Mouse (Mus musculus) MEL (cell line): Measurements from ENCODE around the gene Pgpep1l. TPM values are rescaled to one million over a fixed set of nuclear protein-coding genes. Genes with fewer than 3 reads are reported as not detected.
A peak's percentile ranks its signal among the peaks of the same experiment; 100 is the strongest.

Experiments
- DNase-seq: peaks from one replicate; pipeline ENCODE4 v3.0.0; 2011; ENCODE audit warnings: low read depth, low spot score
- H3K27ac ChIP-seq: 2 replicates; pipeline ENCODE4 v1.5.1; 2012; ENCODE audit warnings: low read depth, mild to moderate bottlenecking, control low read depth, low read length, moderate library complexity; ENCODE audit not compliant: control insufficient read depth
- H3K27me3 ChIP-seq, 2 experiments: fragments of 150-350 bp in 1 of 2; sonication (generic) in 1 of 2; 2 replicates each; pipeline ENCODE4 v1.6.1; 2012; ENCODE audit warnings: low read length in 2 of 2, mild to moderate bottlenecking in 2 of 2, improper control_type of control experiment in 1 of 2, moderate library complexity in 1 of 2; ENCODE audit not compliant: insufficient read depth in 2 of 2, control insufficient read depth in 1 of 2
- H3K36me3 ChIP-seq, 2 experiments: 2 replicates each; pipeline ENCODE4 v1.6.1; 2012 to 2014; ENCODE audit warnings: low read length in 2 of 2, improper control_type of control experiment in 1 of 2, inconsistent platforms in 1 of 2, mild to moderate bottlenecking in 1 of 2; ENCODE audit not compliant: insufficient read depth in 2 of 2, control insufficient read depth in 1 of 2
- H3K4me1 ChIP-seq, 2 experiments: fragments of 150-350 bp in 1 of 2; sonication (generic) in 1 of 2; 2 replicates each; pipeline ENCODE4 v1.6.1; 2012; ENCODE audit warnings: low read length in 2 of 2, improper control_type of control experiment in 1 of 2, mild to moderate bottlenecking in 1 of 2; ENCODE audit not compliant: insufficient read depth in 2 of 2, control insufficient read depth in 1 of 2
- H3K4me3 ChIP-seq, 2 experiments: fragments of 150-350 bp in 1 of 2; sonication (generic) in 1 of 2; 2 replicates each; pipeline ENCODE4 v1.5.1; 2012; ENCODE audit warnings: low read depth in 2 of 2, low read length in 2 of 2, mild to moderate bottlenecking in 2 of 2, moderate library complexity in 2 of 2, control low read depth in 1 of 2, improper control_type of control experiment in 1 of 2; ENCODE audit not compliant: control insufficient read depth in 1 of 2, insufficient read depth in 1 of 2
- H3K79me2 ChIP-seq: 2 replicates; pipeline ENCODE4 v1.6.1; 2012; ENCODE audit warnings: mild to moderate bottlenecking, low read length, moderate library complexity; ENCODE audit not compliant: control insufficient read depth, poor library complexity, insufficient read depth
- H3K9ac ChIP-seq: 2 replicates; pipeline ENCODE4 v1.6.1; 2012; ENCODE audit warnings: low read depth, mild to moderate bottlenecking, control low read depth, low read length, moderate library complexity; ENCODE audit not compliant: control insufficient read depth, poor library complexity, severe bottlenecking
- H3K9me3 ChIP-seq: fragments of 150-350 bp; sonication (generic); replicated peaks from 2 replicates; pipeline ENCODE4 v1.6.1; 2012; ENCODE audit warnings: mild to moderate bottlenecking, low read length, improper control_type of control experiment, moderate library complexity; ENCODE audit not compliant: insufficient read depth
- BHLHE40 ChIP-seq: IDR thresholded peaks from 2 replicates; pipeline ENCODE4 v1.6.1; 2012; ENCODE audit warnings: low read depth, mild to moderate bottlenecking, inconsistent platforms, low read length, improper control_type of control experiment, borderline replicate concordance
- CHD1 ChIP-seq: IDR thresholded peaks from 2 replicates; pipeline ENCODE4 v1.6.1; 2012; ENCODE audit warnings: low read depth, mild to moderate bottlenecking, inconsistent platforms, low read length, improper control_type of control experiment
- CHD2 ChIP-seq: IDR thresholded peaks from 2 replicates; pipeline ENCODE4 v1.6.1; 2011; ENCODE audit warnings: low read length, improper control_type of control experiment
- CTCF ChIP-seq, 3 experiments: IDR thresholded peaks in 2 of 3; conservative IDR thresholded peaks in 1 of 3; 2 replicates each; pipeline ENCODE4 v1.5.1; 2011 to 2012; ENCODE audit warnings: low read length in 3 of 3, low read depth in 2 of 3, mild to moderate bottlenecking in 2 of 3, improper control_type of control experiment in 1 of 3, inconsistent platforms in 1 of 3, mixed read lengths in 1 of 3, moderate library complexity in 1 of 3; ENCODE audit not compliant: control insufficient read depth in 1 of 3, insufficient read depth in 1 of 3, poor library complexity in 1 of 3, severe bottlenecking in 1 of 3
- E2F4 ChIP-seq: IDR thresholded peaks from 2 replicates; pipeline ENCODE4 v1.6.1; 2011; ENCODE audit warnings: low read depth, low read length, improper control_type of control experiment, borderline replicate concordance
- ELF1 ChIP-seq: IDR thresholded peaks from 2 replicates; pipeline ENCODE4 v1.6.1; 2014; ENCODE audit warnings: low read depth, mild to moderate bottlenecking, inconsistent platforms, low read length, improper control_type of control experiment, moderate library complexity
- EP300 ChIP-seq, 2 experiments: IDR thresholded peaks; 2 replicates each; pipeline ENCODE4 v1.6.1; 2011; ENCODE audit warnings: improper control_type of control experiment in 2 of 2, low read length in 2 of 2, low read depth in 1 of 2, mild to moderate bottlenecking in 1 of 2
- ETS1 ChIP-seq: IDR thresholded peaks from 2 replicates; pipeline ENCODE4 v1.6.1; 2012; ENCODE audit warnings: low read depth, mild to moderate bottlenecking, inconsistent platforms, low read length, improper control_type of control experiment, moderate library complexity
- GABPA ChIP-seq: IDR thresholded peaks from 2 replicates; pipeline ENCODE4 v1.6.1; 2012; ENCODE audit warnings: low read depth, mild to moderate bottlenecking, inconsistent platforms, low read length, improper control_type of control experiment, moderate library complexity
- GATA1 ChIP-seq: IDR thresholded peaks from 2 replicates; pipeline ENCODE4 v1.6.1; 2011; ENCODE audit warnings: low read depth, low read length, improper control_type of control experiment
- HCFC1 ChIP-seq: IDR thresholded peaks from 2 replicates; pipeline ENCODE4 v1.6.1; 2012; ENCODE audit warnings: low read depth, mild to moderate bottlenecking, inconsistent platforms, low read length, improper control_type of control experiment, moderate library complexity
- JUND ChIP-seq: IDR thresholded peaks from 2 replicates; pipeline ENCODE4 v1.6.1; 2011; ENCODE audit warnings: low read depth, mild to moderate bottlenecking, improper control_type of control experiment, low read length
- KAT2A ChIP-seq: conservative IDR thresholded peaks from 2 replicates; pipeline ENCODE4 v1.6.1; 2012; ENCODE audit warnings: low read depth, low read length, improper control_type of control experiment, inconsistent platforms
- MAFK ChIP-seq: IDR thresholded peaks from 2 replicates; pipeline ENCODE4 v1.6.1; 2011; ENCODE audit warnings: low read depth, mild to moderate bottlenecking, low read length, improper control_type of control experiment, borderline replicate concordance
- MAX ChIP-seq: IDR thresholded peaks from 2 replicates; pipeline ENCODE4 v1.6.1; 2011; ENCODE audit warnings: low read length, improper control_type of control experiment
- MAZ ChIP-seq: IDR thresholded peaks from 2 replicates; pipeline ENCODE4 v1.6.1; 2012; ENCODE audit warnings: low read depth, mild to moderate bottlenecking, inconsistent platforms, low read length, improper control_type of control experiment
- MEF2A ChIP-seq: IDR thresholded peaks from 2 replicates; pipeline ENCODE4 v1.6.1; 2014; ENCODE audit warnings: low read depth, mild to moderate bottlenecking, inconsistent platforms, low read length, improper control_type of control experiment; ENCODE audit not compliant: poor library complexity, insufficient replicate concordance, severe bottlenecking; ENCODE audit errors: extremely low read depth
- MXI1 ChIP-seq: IDR thresholded peaks from 2 replicates; pipeline ENCODE4 v1.6.1; 2011; ENCODE audit warnings: mild to moderate bottlenecking, low read depth, low read length, improper control_type of control experiment
- MYB ChIP-seq: IDR thresholded peaks from 2 replicates; pipeline ENCODE4 v1.6.1; 2011; ENCODE audit warnings: mild to moderate bottlenecking, low read depth, low read length, improper control_type of control experiment
- MYC ChIP-seq: IDR thresholded peaks from 2 replicates; pipeline ENCODE4 v1.6.1; 2011; ENCODE audit warnings: low read depth, mild to moderate bottlenecking, low read length, improper control_type of control experiment, moderate library complexity
- NELFE ChIP-seq: IDR thresholded peaks from 2 replicates; pipeline ENCODE4 v1.6.1; 2011; ENCODE audit warnings: low read depth, low read length, improper control_type of control experiment
- NRF1 ChIP-seq: IDR thresholded peaks from 2 replicates; pipeline ENCODE4 v1.6.1; 2014; ENCODE audit warnings: low read depth, mild to moderate bottlenecking, inconsistent platforms, low read length, improper control_type of control experiment, moderate library complexity; ENCODE audit not compliant: poor library complexity, insufficient read depth, severe bottlenecking
- POLR2A ChIP-seq, 2 experiments: IDR thresholded peaks; 2 replicates each; pipeline ENCODE4 v1.6.1; 2011 to 2012; ENCODE audit warnings: low read length in 2 of 2, mild to moderate bottlenecking in 2 of 2, control low read depth in 1 of 2, improper control_type of control experiment in 1 of 2, low read depth in 1 of 2, moderate library complexity in 1 of 2; ENCODE audit not compliant: control insufficient read depth in 1 of 2, insufficient read depth in 1 of 2, poor library complexity in 1 of 2
- POLR2AphosphoS2 ChIP-seq: IDR thresholded peaks from 2 replicates; pipeline ENCODE4 v1.6.1; 2011; ENCODE audit warnings: low read length, improper control_type of control experiment
- POLR2AphosphoS5 ChIP-seq: IDR thresholded peaks from 2 replicates; pipeline ENCODE4 v1.6.1; 2012; ENCODE audit warnings: low read depth, borderline replicate concordance, mild to moderate bottlenecking, inconsistent platforms, low read length, moderate library complexity, mixed read lengths
- RAD21 ChIP-seq: IDR thresholded peaks from 2 replicates; pipeline ENCODE4 v1.6.1; 2011; ENCODE audit warnings: mild to moderate bottlenecking, low read depth, low read length, improper control_type of control experiment
- RCOR1 ChIP-seq: IDR thresholded peaks from 2 replicates; pipeline ENCODE4 v1.6.1; 2012; ENCODE audit warnings: low read depth, mild to moderate bottlenecking, inconsistent platforms, low read length, improper control_type of control experiment
- SIN3A ChIP-seq: IDR thresholded peaks from 2 replicates; pipeline ENCODE4 v1.6.1; 2012; ENCODE audit warnings: low read length, improper control_type of control experiment, inconsistent platforms
- SMC3 ChIP-seq: IDR thresholded peaks from 2 replicates; pipeline ENCODE4 v1.6.1; 2011; ENCODE audit warnings: low read depth, low read length, improper control_type of control experiment
- TAL1 ChIP-seq: IDR thresholded peaks from 2 replicates; pipeline ENCODE4 v1.6.1; 2012; ENCODE audit warnings: mild to moderate bottlenecking, inconsistent platforms, low read length, moderate library complexity, mixed read lengths
- TBP ChIP-seq: IDR thresholded peaks from 2 replicates; pipeline ENCODE4 v1.8.0; 2011; ENCODE audit warnings: low read depth, low read length, improper control_type of control experiment
- TCF12 ChIP-seq: IDR thresholded peaks from 2 replicates; pipeline ENCODE4 v1.6.1; 2014; ENCODE audit warnings: low read depth, mild to moderate bottlenecking, inconsistent platforms, low read length, improper control_type of control experiment, moderate library complexity
- UBTF ChIP-seq: IDR thresholded peaks from 2 replicates; pipeline ENCODE4 v1.6.1; 2012; ENCODE audit warnings: low read depth, mild to moderate bottlenecking, inconsistent platforms, low read length, improper control_type of control experiment, moderate library complexity, borderline replicate concordance; ENCODE audit not compliant: insufficient read depth
- USF1 ChIP-seq: IDR thresholded peaks from 2 replicates; pipeline ENCODE4 v1.6.1; 2014; ENCODE audit warnings: low read depth, mild to moderate bottlenecking, inconsistent platforms, low read length, improper control_type of control experiment, moderate library complexity
- USF2 ChIP-seq, 2 experiments: IDR thresholded peaks; 2 replicates each; pipeline ENCODE4 v1.6.1; 2011 to 2012; ENCODE audit warnings: improper control_type of control experiment in 2 of 2, low read length in 2 of 2, borderline replicate concordance in 1 of 2, inconsistent platforms in 1 of 2, low read depth in 1 of 2, mild to moderate bottlenecking in 1 of 2; ENCODE audit not compliant: insufficient read depth in 1 of 2
- ZC3H11A ChIP-seq: IDR thresholded peaks from 2 replicates; pipeline ENCODE4 v1.6.1; 2012; ENCODE audit warnings: low read depth, mild to moderate bottlenecking, inconsistent platforms, low read length, improper control_type of control experiment
- ZKSCAN1 ChIP-seq: IDR thresholded peaks from 2 replicates; pipeline ENCODE4 v1.6.1; 2012; ENCODE audit warnings: low read depth, mild to moderate bottlenecking, inconsistent platforms, low read length, improper control_type of control experiment, moderate library complexity
- ZMIZ1 ChIP-seq: IDR thresholded peaks from 2 replicates; pipeline ENCODE4 v1.6.1; 2012; ENCODE audit warnings: low read depth, mild to moderate bottlenecking, inconsistent platforms, low read length, improper control_type of control experiment, moderate library complexity
- polyA plus RNA-seq, 2 experiments: library from polyadenylated mRNA; stranded (reverse) in 1 of 2; unstranded in 1 of 2; fragments of >175 nt in 1 of 2; fragments of >200 nt in 1 of 2; gene quantifications; 2 replicates each; pipeline versions ENCODE4 v1.2.1 to v1.2.4; 2012; ENCODE audit warnings: low replicate concordance in 2 of 2, low read depth in 1 of 2; ENCODE audit not compliant: insufficient read length in 2 of 2, insufficient read depth in 1 of 2, missing spikeins in 1 of 2
- total RNA-seq: library from RNA; depleted of rRNA; stranded (reverse); fragments of 300-350 nt; gene quantifications from 2 replicates; pipeline ENCODE4 v1.2.3, GENCODE M21; 2012

Pgpep1l gene
- total and polyA plus RNA-seq, 3 experiments: not detected

- DNase-seq: peak; percentile 84
- Histone ChIP-seq H3K79me2 (no peaks in the 10 kb centered on the region), H3K9ac (no peak overlapping the region), H3K9me3 (no peaks in the 10 kb centered on the region), H3K27ac (peak overlapping the region; percentile 87), H3K36me3 (peaks cover 8 to 22% of the 10 kb centered on the region in 2 experiments), H3K4me3 (no peak overlapping the region), H3K27me3 (no peaks in the 10 kb centered on the region), H3K4me1 (peaks cover 9 to 28% of the 10 kb centered on the region in 2 experiments)
- TF ChIP-seq GABPA (no peak), KAT2A (no peak), TBP (no peak), MYC (peak; percentile 79), BHLHE40 (peak; percentile 40; the same call in 1 of the 2 replicates), MAX (peak; percentile 68), ZMIZ1 (no peak), E2F4 (no peak), MXI1 (no peak; the same call in 1 of the 2 replicates), RAD21 (no peak), CTCF (IDR thresholded peaks at IDR 0.05 in 2 of 3, conservative IDR thresholded peaks at IDR 0.05 in 1 of 3; ENCODE audit: control insufficient read depth in 1 of 3, insufficient read depth in 1 of 3, low read depth in 2 of 3, low read length in 3 of 3, poor library complexity in 1 of 3, severe bottlenecking in 1 of 3) (no peak), ELF1 (no peak), SMC3 (no peak), UBTF (no peak), POLR2AphosphoS2 (no peak), POLR2AphosphoS5 (no peak), ZKSCAN1 (no peak), TAL1 (peak; percentile 87), USF1 (no peak), MEF2A (no peak), GATA1 (peak; percentile 94), NELFE (no peak), CHD2 (peak; percentile 15; the same call in 1 of the 2 replicates), ZC3H11A (no peak), POLR2A (IDR thresholded peaks at IDR 0.05; ENCODE audit: control insufficient read depth in 1 of 2, insufficient read depth in 1 of 2, low read depth in 1 of 2, low read length in 2 of 2, poor library complexity in 1 of 2) (no peak), CHD1 (no peak), SIN3A (peak; percentile 79), ETS1 (peak; percentile 75), MAFK (no peak), TCF12 (peak; percentile 94), RCOR1 (peak; percentile 87), MAZ (no peak), MYB (peak; percentile 70), USF2 (IDR thresholded peaks at IDR 0.05; ENCODE audit: borderline replicate concordance in 1 of 2, insufficient read depth in 1 of 2, low read depth in 1 of 2, low read length in 2 of 2) (no peak), NRF1 (no peak; the same call in 1 of the 2 replicates), HCFC1 (no peak), EP300 (IDR thresholded peaks at IDR 0.05; ENCODE audit: low read depth in 1 of 2, low read length in 2 of 2) (peak; percentile 96 to 97), JUND (0 out of 2 replicates have a peak, but pooled peaks have one; percentile 46)
Observed at GRCm38 (mm10) chr7:68189211-68189610, 74.8 kb downstream of the Pgpep1l start.
